In genomic region chr4:128727019-128727720, GRCm38 (mm10) we compare ENCODE assay signal across 8 mouse cellular contexts. TPM values are rescaled to one million over a fixed set of nuclear protein-coding genes. Genes with fewer than 3 reads are reported as not detected.
DNase-seq lines count a peak whose midpoint lies in the region; ATAC-seq and TF ChIP-seq lines count a peak whose summit lies in the region.

No protein-coding gene starts in this region.

- peak overlapping the region; percentile 94 for H3K4me2 ChIP-seq in embryonic facial prominence, embryonic 13.5 days
- peak overlapping the region; percentile 85 for H3K4me2 ChIP-seq in myocyte (ENCODE audit: low read depth)

- peaks cover 41% of the 10 kb centered on the region for H3K4me1 ChIP-seq in embryonic facial prominence, embryonic 13.5 days
- peaks cover 24% of the 10 kb centered on the region for H3K4me1 ChIP-seq in liver, adult 2 months (ENCODE audit: control insufficient read depth, insufficient read depth, low read length)

- peaks cover 18% of the 10 kb centered on the region for H3K79me2 ChIP-seq in liver, adult 2 months (ENCODE audit: control insufficient read depth, insufficient read depth, low read length)
- peaks cover 45% of the 10 kb centered on the region for H3K79me2 ChIP-seq in myocyte (ENCODE audit: control insufficient read depth, insufficient read depth)

- H3K9me3 ChIP-seq in embryonic facial prominence, embryonic 13.5 days: no peaks in the 10 kb centered on the region

- peak; percentile 71 for DNase-seq in 3134 (ENCODE audit: extremely low read depth, insufficient read length, low spot score)
- peak; percentile 90 for DNase-seq in adrenal gland, postnatal 25 days
- peak; percentile 82 to 88 for DNase-seq in heart, adult 9 months (ENCODE audit: low spot score in 2 of 2)
- DNase-seq in kidney, adult 9 months: peak; percentile 79
- DNase-seq in liver, adult 2 months (ENCODE audit: extremely low read depth, low read depth, low spot score): peak; percentile 31
- DNase-seq in splenic B cell, adult 2 months (ENCODE audit: low read depth, low spot score): peak; percentile 84

- no peak for TF ChIP-seq CTCF in liver, adult 2 months (IDR thresholded peaks at IDR 0.05; ENCODE audit: low read depth, low read length)

- peak overlapping the region; percentile 94 for H3K27ac ChIP-seq in embryonic facial prominence, embryonic 13.5 days
- H3K27ac ChIP-seq in liver, adult 2 months (replicated peaks; ENCODE audit: insufficient read depth, low read depth, low read length): peak overlapping the region; percentile 91

- peak; percentile 89 for ATAC-seq in embryonic facial prominence, embryonic 13.5 days (ENCODE audit: insufficient number of reproducible peaks, insufficient read depth, low FRiP score, low TSS enrichment, low read depth)

- peaks cover 8% of the 10 kb centered on the region for H3K36me3 ChIP-seq in embryonic facial prominence, embryonic 13.5 days
- no peaks in the 10 kb centered on the region for H3K36me3 ChIP-seq in liver, adult 2 months (ENCODE audit: control insufficient read depth, insufficient read depth, low read length)
- H3K36me3 ChIP-seq in myocyte (ENCODE audit: control insufficient read depth, insufficient read depth): no peaks in the 10 kb centered on the region
- H3K36me3 ChIP-seq in splenic B cell, adult 2 months (ENCODE audit: control insufficient read depth, insufficient read depth, low read length, poor library complexity, severe bottlenecking): peaks cover 3% of the 10 kb centered on the region; the same call in 1 of the 2 replicates

- peak overlapping the region; percentile 99 for H3K4me3 ChIP-seq in embryonic facial prominence, embryonic 13.5 days
- peak overlapping the region; percentile 78 for H3K4me3 ChIP-seq in liver, adult 2 months (ENCODE audit: insufficient read depth, low read depth, low read length)
- H3K4me3 ChIP-seq in myocyte: peak overlapping the region; percentile 86

- TF ChIP-seq POLR2A in liver, adult 2 months (IDR thresholded peaks at IDR 0.05; ENCODE audit: extremely low read depth, insufficient read depth, low read length): peak; percentile 84
- peak; percentile 94 for TF ChIP-seq POLR2A in myocyte (IDR thresholded peaks at IDR 0.05; ENCODE audit: insufficient read length, low read depth)

- peak overlapping the region; percentile 93 for H3ac ChIP-seq in myocyte (ENCODE audit: control insufficient read depth, insufficient read length)

- no peaks in the 10 kb centered on the region for H3K27me3 ChIP-seq in embryonic facial prominence, embryonic 13.5 days
- H3K27me3 ChIP-seq in liver, adult 2 months (ENCODE audit: control insufficient read depth, insufficient read depth, low read length): no peaks in the 10 kb centered on the region
- no peaks in the 10 kb centered on the region for H3K27me3 ChIP-seq in myocyte (ENCODE audit: control insufficient read depth, insufficient read depth, insufficient read length)
- no peaks in the 10 kb centered on the region for H3K27me3 ChIP-seq in splenic B cell, adult 2 months (ENCODE audit: control insufficient read depth, insufficient read depth, low read length, poor library complexity, severe bottlenecking)

- 2% methylated on average over 44 of the region's 68 CpGs for WGBS in embryonic facial prominence, embryonic 13.5 days
- 9% methylated on average over 49 of the region's 68 CpGs for WGBS in liver, adult 2 months

- H3K9ac ChIP-seq in embryonic facial prominence, embryonic 13.5 days: peak overlapping the region; percentile 100
- peak overlapping the region; percentile 95 for H3K9ac ChIP-seq in liver, adult 2 months (ENCODE audit: low read depth, low read length)

TF ChIP-seq in myocyte, 11 proteins besides CTCF, POLR2A, EP300 and RAD21:
- TF ChIP-seq TCF12 (IDR thresholded peaks at IDR 0.05; ENCODE audit: insufficient read depth, poor library complexity, severe bottlenecking) (no peak), POLR2AphosphoS2 (IDR thresholded peaks at IDR 0.05; ENCODE audit: insufficient read length, low read depth) (peak; percentile 94)

RNA-seq across cellular contexts. Expression of gene A3galt2, which starts 28.0 kb away (rescaled TPM):
- total RNA-seq in adrenal gland, postnatal 25 days (2021): 0.27 TPM in 1 of 2 replicates, not detected in the other
- 0.29 and 0.38 TPM in 2 replicates for polyA plus RNA-seq in embryonic facial prominence, embryonic 13.5 days (2015; fragmentation: Nextera tagmentation; extraction: Ambion mirVana)
- under 0.01 and 0.07 TPM in 2 replicates for total RNA-seq in liver, adult 2 months (2014; rRNA removed)
- 0.02 TPM in 1 of 2 replicates, not detected in the other for polyA plus RNA-seq in liver, adult 2 months (2012; rRNA removed)
- 0.13 TPM for polyA plus RNA-seq in myocyte (2012; fragmentation: generic; extraction: Trizol)

Comparison
In these comparisons a context has a peak if more than half of its experiments do, and no peak if none do; other contexts are left out.
1. Peak in every context shown above with its lines: DNase-seq, ATAC-seq, H3K4me3 ChIP-seq and H3K27ac ChIP-seq.
2. DNase-seq: peak in every context shown above with its lines; median percentile 90 in adrenal gland, postnatal 25 days; 85 in heart, adult 9 months; 84 in splenic B cell, adult 2 months; 79 in kidney, adult 9 months; 71 in 3134; 31 in liver, adult 2 months.